Mouse (Mus musculus): ENCODE data around the gene Asxl2. TPM values are rescaled to one million over a fixed set of nuclear protein-coding genes. Genes with fewer than 3 reads are reported as not detected.
"Not testable (repeated sequence)": the region's sequence is repeated elsewhere in the genome, so short reads cannot be mapped to it uniquely, and the experiment has no call there.

The Asxl2 gene
- total RNA-seq (2015; ENCODE audit: low replicate concordance) = 21.9 and 23.0 TPM in 2 replicates
- 25.2 and 36.8 TPM in 2 replicates for total RNA-seq (2017; ENCODE audit: low replicate concordance)

GRCm38 (mm10) chr12:3426530-3427034, at the start of gene Asxl2:
Gene Asxl2, plus strand, starts transcription at chr12:3426857.
- peak; percentile 93 for ATAC-seq (replicated peaks; ENCODE audit: low FRiP score, poor library complexity, severe bottlenecking)

- ATAC-seq (replicated peaks; ENCODE audit: low FRiP score, poor library complexity, severe bottlenecking) = no peak
These were observed 49.5 kb upstream of the Asxl2 start for GRCm38 (mm10) chr12:3377190-3377589.

- ATAC-seq (replicated peaks; ENCODE audit: low FRiP score, poor library complexity, severe bottlenecking) = no peak
These were observed 48.9 kb upstream of the Asxl2 start for GRCm38 (mm10) chr12:3377755-3378154.

GRCm38 (mm10) chr12:3384860-3385259, 41.8 kb upstream of the Asxl2 start:
- ATAC-seq (replicated peaks; ENCODE audit: low FRiP score, poor library complexity, severe bottlenecking) = no peak

GRCm38 (mm10) chr12:3385271-3385670, 41.4 kb upstream of the Asxl2 start:
- ATAC-seq (replicated peaks; ENCODE audit: low FRiP score, poor library complexity, severe bottlenecking) = no peak

GRCm38 (mm10) chr12:3385940-3386339, 40.7 kb upstream of the Asxl2 start:
- no peak for ATAC-seq (replicated peaks; ENCODE audit: low FRiP score, poor library complexity, severe bottlenecking)

- ATAC-seq (replicated peaks; ENCODE audit: low FRiP score, poor library complexity, severe bottlenecking) = no peak
These were observed 38.8 kb upstream of the Asxl2 start for GRCm38 (mm10) chr12:3387891-3388290.

- peak; percentile 56 for ATAC-seq (replicated peaks; ENCODE audit: low FRiP score, poor library complexity, severe bottlenecking)
These were observed 37.3 kb upstream of the Asxl2 start for GRCm38 (mm10) chr12:3389394-3389793.

- no peak for ATAC-seq (replicated peaks; ENCODE audit: low FRiP score, poor library complexity, severe bottlenecking)
These were observed 36.6 kb upstream of the Asxl2 start for GRCm38 (mm10) chr12:3390071-3390470.

- peak; percentile 67 for ATAC-seq (replicated peaks; ENCODE audit: low FRiP score, poor library complexity, severe bottlenecking)
These were observed 35.9 kb upstream of the Asxl2 start for GRCm38 (mm10) chr12:3390577-3391262.

- ATAC-seq (replicated peaks; ENCODE audit: low FRiP score, poor library complexity, severe bottlenecking) = 0 out of 2 replicates have a peak, but pooled peaks have one; percentile 11
These were observed 35.4 kb upstream of the Asxl2 start for GRCm38 (mm10) chr12:3391276-3391675.

- ATAC-seq (replicated peaks; ENCODE audit: low FRiP score, poor library complexity, severe bottlenecking) = no peak
These were observed 33.5 kb upstream of the Asxl2 start for GRCm38 (mm10) chr12:3393140-3393539.

- ATAC-seq (replicated peaks; ENCODE audit: low FRiP score, poor library complexity, severe bottlenecking) = no peak
These were observed 29.7 kb upstream of the Asxl2 start for GRCm38 (mm10) chr12:3396931-3397330.

GRCm38 (mm10) chr12:3405662-3406061, 21.0 kb upstream of the Asxl2 start:
- ATAC-seq (replicated peaks; ENCODE audit: low FRiP score, poor library complexity, severe bottlenecking) = not testable (repeated sequence)

GRCm38 (mm10) chr12:3406585-3406984, 20.1 kb upstream of the Asxl2 start:
- no peak for ATAC-seq (replicated peaks; ENCODE audit: low FRiP score, poor library complexity, severe bottlenecking)

- no peak for ATAC-seq (replicated peaks; ENCODE audit: low FRiP score, poor library complexity, severe bottlenecking)
These were observed 11.7 kb upstream of the Asxl2 start for GRCm38 (mm10) chr12:3414956-3415355.

- ATAC-seq (replicated peaks; ENCODE audit: low FRiP score, poor library complexity, severe bottlenecking) = no peak
These were observed 7.9 kb upstream of the Asxl2 start for GRCm38 (mm10) chr12:3418761-3419160.

GRCm38 (mm10) chr12:3420519-3420918, 6.1 kb upstream of the Asxl2 start:
- ATAC-seq (replicated peaks; ENCODE audit: low FRiP score, poor library complexity, severe bottlenecking) = no peak

- no peak for ATAC-seq (replicated peaks; ENCODE audit: low FRiP score, poor library complexity, severe bottlenecking)
These were observed 3.9 kb upstream of the Asxl2 start for GRCm38 (mm10) chr12:3422786-3423185.

GRCm38 (mm10) chr12:3424179-3424578, 2.5 kb upstream of the Asxl2 start:
- ATAC-seq (replicated peaks; ENCODE audit: low FRiP score, poor library complexity, severe bottlenecking) = no peak
